Mouse (Mus musculus) erythroid progenitor cell, adult 5-6 weeks (primary cell): ENCODE results near the gene Plxna4. TPM values are rescaled to one million over a fixed set of nuclear protein-coding genes. Genes with fewer than 3 reads are reported as not detected.
"Not testable (repeated sequence)": the region's sequence is repeated elsewhere in the genome, so short reads cannot be mapped to it uniquely, and the experiment has no call there.

Source experiments
- ATAC-seq: replicated peaks from 2 replicates; pipeline ENCODE4 v1.8.0; 2016; ENCODE audit warnings: moderate number of reproducible peaks, mild to moderate bottlenecking, moderate TSS enrichment, inconsistent platforms; ENCODE audit not compliant: poor library complexity, low FRiP score, severe bottlenecking
- total RNA-seq, 2 experiments: library from RNA; stranded (forward) in 1 of 2; stranded (reverse) in 1 of 2; fragments of 150-400 nt in 1 of 2; fragments of 186-747, 209-891 nt in 1 of 2; gene quantifications; 2 replicates each; pipeline versions ENCODE4 v1.2.3 to v1.2.4; 2015 to 2017; ENCODE audit warnings: low replicate concordance in 2 of 2

Plxna4 gene
- total RNA-seq, 2 experiments from 2014 or later: not detected

- no peak for ATAC-seq
Measured at GRCm38 (mm10) chr6:32546915-32547314, 41.1 kb downstream of the Plxna4 start.

DNA sequence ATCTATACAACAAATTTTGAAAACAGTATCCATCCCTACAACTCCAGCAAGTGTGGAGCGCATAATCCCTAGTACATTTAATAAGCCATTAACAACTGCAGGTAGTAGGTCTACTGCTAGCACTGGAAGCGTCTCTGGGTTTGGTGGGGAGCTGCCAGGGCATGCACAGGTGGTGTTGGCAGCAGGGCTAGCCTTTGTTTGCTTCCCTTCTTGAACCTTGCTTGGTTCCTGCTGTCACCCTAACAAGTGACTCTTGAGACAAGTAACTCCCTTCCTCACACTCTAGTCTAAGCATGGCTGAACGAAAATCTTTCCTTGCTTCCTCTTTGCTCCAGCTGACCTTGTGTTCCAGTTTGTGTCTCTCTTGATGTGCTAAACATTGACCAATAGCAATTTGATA is 44.0 kb downstream of the Plxna4 start:
- ATAC-seq: no peak

- no peak for ATAC-seq
Measured at GRCm38 (mm10) chr6:32540155-32540554, 47.8 kb downstream of the Plxna4 start.

DNA sequence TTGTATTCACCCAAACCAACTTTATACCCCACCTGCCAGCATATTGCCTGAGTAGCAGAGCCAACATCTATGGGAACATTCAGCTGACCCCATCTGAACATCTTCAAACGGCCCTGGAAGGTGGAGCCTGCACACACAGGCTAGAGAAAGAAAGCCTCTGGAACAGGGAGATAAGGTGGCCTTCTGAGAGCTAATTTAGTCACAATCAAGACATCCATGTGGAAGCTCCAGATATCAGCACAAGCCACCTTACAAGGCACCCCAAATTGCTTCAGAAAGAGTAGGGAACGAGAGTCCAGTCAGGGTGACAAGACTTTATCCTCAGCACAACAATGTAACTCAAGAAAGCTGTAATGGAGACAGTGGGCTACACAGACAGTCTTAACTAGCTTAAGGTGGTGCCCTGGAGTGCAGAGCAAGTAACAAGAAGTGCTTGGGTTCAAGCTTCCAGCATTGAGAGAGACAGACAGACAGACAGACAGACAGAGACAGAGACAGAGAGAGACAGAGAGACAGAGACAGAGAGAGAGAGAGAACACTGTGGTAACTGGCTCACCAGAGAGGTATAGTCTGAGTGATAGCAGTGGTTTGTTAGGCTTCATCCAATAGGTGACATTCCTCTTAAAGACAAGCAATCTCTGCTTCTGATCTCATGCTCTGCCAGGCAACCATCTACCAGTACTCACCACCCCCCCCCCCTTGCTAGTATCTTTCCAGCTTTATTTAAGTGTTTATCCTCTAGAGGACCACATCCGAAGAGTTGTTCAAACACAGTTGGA is 53.8 kb downstream of the Plxna4 start:
- ATAC-seq: peak; percentile 77

GRCm38 (mm10) chr6:32528081-32528570 is 59.9 kb downstream of the Plxna4 start:
- no peak for ATAC-seq

- ATAC-seq: no peak
Measured at GRCm38 (mm10) chr6:32527518-32527917, 60.5 kb downstream of the Plxna4 start.

DNA sequence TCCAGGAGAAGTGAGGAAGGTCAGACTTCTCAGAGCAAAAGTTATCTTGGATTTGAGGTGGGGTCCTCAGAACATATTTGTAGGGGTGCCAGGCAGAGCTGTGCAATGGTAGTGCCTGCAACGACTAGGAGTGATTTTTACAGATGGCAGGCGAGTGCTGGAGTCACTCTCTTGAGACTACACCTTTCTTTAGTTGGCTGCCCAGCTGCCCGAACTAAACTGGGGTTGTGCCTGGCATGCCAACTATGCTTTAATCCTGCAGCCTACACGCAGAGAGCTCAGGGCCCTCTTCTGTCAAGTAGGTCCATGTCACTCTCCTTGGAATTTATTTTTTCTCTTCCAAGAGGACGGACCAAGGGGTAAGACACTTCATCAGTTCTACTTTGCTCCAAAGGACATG is 61.2 kb downstream of the Plxna4 start:
- ATAC-seq: no peak

- no peak for ATAC-seq
Measured at GRCm38 (mm10) chr6:32520097-32520496, 67.9 kb downstream of the Plxna4 start.

DNA sequence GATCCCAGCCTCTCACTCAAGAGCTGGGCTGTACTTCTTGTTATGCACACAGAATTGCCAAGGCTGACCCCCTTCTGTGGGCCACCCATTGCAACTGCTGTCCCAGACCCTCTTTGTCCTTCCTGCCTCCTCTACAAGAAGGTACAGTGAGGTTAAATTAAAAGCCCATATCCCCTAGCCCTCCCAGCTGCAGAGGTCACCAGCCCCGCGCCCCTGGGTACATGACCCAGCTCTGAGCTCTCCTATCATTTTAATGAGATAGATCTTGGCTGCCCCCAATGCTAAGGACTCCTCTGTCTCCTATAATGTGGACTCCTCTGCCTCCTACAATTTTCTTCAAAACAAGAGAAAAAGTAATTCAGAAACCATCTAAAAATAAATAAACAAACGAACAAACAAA is 69.4 kb downstream of the Plxna4 start:
- ATAC-seq: no peak

GRCm38 (mm10) chr6:32514096-32514495 is 73.9 kb downstream of the Plxna4 start:
- no peak for ATAC-seq

DNA sequence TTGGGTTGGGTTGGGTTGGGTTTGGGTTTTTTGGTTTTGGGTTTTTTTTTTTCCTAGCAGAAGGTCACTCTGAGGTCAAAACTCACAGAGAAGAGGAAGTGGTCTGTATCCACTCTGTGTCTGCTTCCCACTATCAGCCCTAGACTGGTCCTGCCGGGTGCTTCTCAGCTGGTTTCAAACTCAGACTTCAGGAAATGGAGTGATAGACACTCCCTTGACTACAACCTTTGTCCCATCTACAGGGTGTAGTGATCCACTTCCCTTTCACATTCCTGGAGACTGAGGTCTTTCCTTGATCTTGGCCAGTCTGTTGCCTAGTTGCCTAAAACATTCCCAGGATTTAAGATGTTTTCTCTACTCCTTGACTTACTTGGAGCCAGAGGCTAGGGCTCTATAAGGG is 76.0 kb downstream of the Plxna4 start:
- no peak for ATAC-seq

DNA sequence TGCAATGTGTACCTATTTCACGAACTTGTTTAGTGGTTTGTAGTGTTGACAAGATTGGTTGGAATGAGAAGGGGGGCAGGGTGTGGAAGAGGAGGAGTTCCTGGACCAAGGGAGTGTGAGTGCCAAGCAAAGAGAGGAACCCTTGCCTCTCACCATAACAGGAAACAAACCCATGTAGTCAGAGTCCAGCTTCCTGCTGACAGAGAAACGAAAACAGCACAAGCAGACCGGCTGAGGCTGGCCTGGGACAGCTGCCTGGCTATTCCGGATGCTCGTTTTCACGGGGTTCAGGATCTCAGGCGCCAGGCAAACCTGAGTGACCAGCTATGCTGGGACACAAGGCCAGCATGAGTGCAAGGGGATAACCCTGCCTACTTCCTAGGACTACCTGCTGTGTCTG is 77.1 kb downstream of the Plxna4 start:
- no peak for ATAC-seq

DNA sequence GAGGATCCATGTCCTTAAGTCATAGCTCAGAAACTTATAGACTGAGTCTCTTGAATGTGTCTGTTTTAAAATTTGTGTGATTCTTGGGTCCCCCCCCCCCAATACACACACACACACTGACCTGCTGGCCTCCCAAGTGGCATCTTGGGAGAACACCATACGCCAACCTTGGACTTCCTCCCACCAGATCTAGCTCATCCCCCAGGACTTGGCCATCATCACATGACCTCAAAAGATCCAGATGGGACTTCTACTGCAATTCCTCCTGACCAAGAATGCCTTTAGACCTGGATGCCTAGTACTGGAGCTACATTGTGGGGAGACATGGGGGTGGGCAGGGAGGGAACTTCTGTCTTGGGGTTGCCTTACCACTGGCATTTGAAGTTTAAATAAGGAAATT is 77.5 kb downstream of the Plxna4 start:
- ATAC-seq: no peak

GRCm38 (mm10) chr6:32509046-32509445 is 78.9 kb downstream of the Plxna4 start:
- no peak for ATAC-seq

- no peak for ATAC-seq
Measured at GRCm38 (mm10) chr6:32504963-32505362, 83.0 kb downstream of the Plxna4 start.

DNA sequence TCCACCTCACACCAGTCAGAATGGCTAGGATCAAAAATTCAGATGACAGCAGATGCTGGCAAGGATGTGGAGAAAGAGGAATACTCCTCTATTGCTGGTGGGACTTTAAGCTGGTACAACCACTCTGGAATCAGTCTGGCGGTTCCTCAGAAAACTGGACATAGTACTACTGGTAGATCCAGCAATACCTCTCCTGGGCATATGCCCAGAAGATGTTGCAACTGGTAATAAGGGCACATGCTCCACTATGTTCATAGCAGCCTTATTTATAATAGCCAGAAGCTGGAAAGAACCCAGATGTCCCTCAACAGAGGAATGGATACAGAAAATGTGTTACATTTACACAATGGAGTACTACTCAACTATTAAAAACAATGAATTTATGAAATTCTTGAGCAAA is 86.8 kb downstream of the Plxna4 start:
- ATAC-seq: not testable (repeated sequence)

- no peak for ATAC-seq
Measured at GRCm38 (mm10) chr6:32498106-32498505, 89.9 kb downstream of the Plxna4 start.

GRCm38 (mm10) chr6:32496109-32496508 is 91.9 kb downstream of the Plxna4 start:
- no peak for ATAC-seq

- ATAC-seq: no peak
Measured at GRCm38 (mm10) chr6:32495532-32495931, 92.5 kb downstream of the Plxna4 start.

DNA sequence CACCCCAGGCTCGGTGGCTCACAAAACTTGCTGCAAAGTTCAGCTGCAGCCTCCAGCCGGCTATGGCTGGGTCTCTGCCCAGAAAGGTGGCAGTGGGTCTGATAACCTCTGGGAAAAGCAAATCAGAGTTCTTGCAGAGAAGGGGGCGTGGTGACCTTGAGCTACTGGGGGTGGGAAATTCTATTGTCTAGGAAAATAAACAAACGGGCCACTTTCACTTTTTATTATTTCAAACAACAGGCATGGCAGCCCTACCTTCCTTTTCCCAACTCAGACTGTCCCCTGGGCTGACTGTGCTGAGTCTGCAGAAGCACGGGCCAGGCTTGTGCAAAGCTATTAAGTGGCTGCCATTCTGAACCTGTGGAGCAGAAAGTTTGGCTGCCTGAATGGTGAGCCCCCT is 94.4 kb downstream of the Plxna4 start:
- no peak for ATAC-seq

DNA sequence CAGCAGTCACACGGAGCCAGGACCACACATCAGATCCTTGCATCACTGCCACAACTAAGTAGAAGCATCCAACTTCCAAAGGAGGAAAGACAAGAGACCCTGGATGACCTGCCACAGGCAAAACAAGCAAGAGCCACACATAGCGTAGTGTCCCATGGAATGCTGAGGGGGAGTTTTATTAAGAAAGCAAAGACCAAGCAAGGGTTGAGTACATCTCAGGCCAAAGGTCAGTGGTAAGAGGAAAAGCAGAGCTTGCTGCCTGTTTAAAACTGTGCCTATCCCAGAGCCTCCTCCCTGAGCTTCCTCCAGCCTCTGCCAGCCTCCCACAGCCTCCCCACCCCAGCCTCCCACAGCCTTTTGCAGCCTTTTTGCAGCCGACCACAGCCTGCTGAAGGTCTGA is 100.9 kb downstream of the Plxna4 start:
- ATAC-seq: no peak

DNA sequence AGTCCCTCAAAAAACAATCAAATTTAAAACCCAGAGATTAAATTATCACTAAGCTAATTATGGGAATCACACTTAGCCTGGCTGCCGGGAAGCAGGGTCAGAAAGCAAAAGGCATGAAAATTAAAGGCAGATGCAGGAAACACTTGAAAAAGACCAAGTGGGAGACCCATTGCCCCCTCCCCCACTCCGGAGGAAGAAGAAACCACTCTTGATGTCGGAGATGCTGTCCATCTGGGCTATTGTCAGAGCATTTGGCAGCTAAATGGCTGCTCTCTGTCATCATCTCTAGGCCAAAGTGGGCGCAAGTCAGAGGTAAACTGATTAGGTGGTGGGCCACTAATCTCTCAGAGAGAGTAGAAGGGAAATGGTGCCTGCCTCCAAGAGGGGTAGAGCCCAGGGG is 105.5 kb downstream of the Plxna4 start:
- no peak for ATAC-seq
